Mouse (Mus musculus) kidney, embryonic 14.5 days (tissue): ENCODE measurements at regions not wholly inside any gene's neighbourhood (a gene's known extent, or its start where the extent isn't known, plus 50 kb on each side); places are given as distances from the start of the nearest gene placed in this dataset.
"Not testable (repeated sequence)": the region's sequence is repeated elsewhere in the genome, so short reads cannot be mapped to it uniquely, and the experiment has no call there.

Experiments used
- ATAC-seq: fragments of 200-750 bp; cut with Nextera tagmentation; 2 replicates; pipeline ENCODE4 v1.8.0; 2017; ENCODE audit warnings: moderate number of reproducible peaks, mild to moderate bottlenecking, moderate TSS enrichment, moderate library complexity; ENCODE audit not compliant: low FRiP score, low TSS enrichment
- H3K27ac ChIP-seq: fragments of 300-500 bp; sonication (generic); 2 replicates; pipeline ENCODE4 v1.5.1; 2014; ENCODE audit warnings: low read depth, mild to moderate bottlenecking, low read length, moderate library complexity, mixed read lengths
- H3K27me3 ChIP-seq: fragments of 300-500 bp; sonication (generic); 2 replicates; pipeline ENCODE4 v1.6.1; 2014; ENCODE audit warnings: mild to moderate bottlenecking, low read length; ENCODE audit not compliant: control insufficient read depth, insufficient read depth
- H3K36me3 ChIP-seq: fragments of 300-500 bp; sonication (generic); 2 replicates; pipeline ENCODE4 v1.6.1; 2014; ENCODE audit warnings: low read length, mixed read lengths; ENCODE audit not compliant: control insufficient read depth, insufficient read depth
- H3K4me1 ChIP-seq: fragments of 300-500 bp; sonication (generic); 2 replicates; pipeline ENCODE4 v1.6.1; 2014; ENCODE audit warnings: low read length, mixed read lengths; ENCODE audit not compliant: control insufficient read depth, insufficient read depth
- H3K4me2 ChIP-seq: fragments of 300-500 bp; sonication (generic); replicated peaks from 2 replicates; pipeline ENCODE4 v1.6.1; 2014; ENCODE audit warnings: low read depth, mild to moderate bottlenecking, low read length
- H3K4me3 ChIP-seq: fragments of 300-500 bp; sonication (generic); 2 replicates; pipeline ENCODE4 v1.5.1; 2014; ENCODE audit warnings: mild to moderate bottlenecking, low read length
- H3K9ac ChIP-seq: fragments of 300-500 bp; sonication (generic); 2 replicates; pipeline ENCODE4 v1.6.1; 2014; ENCODE audit warnings: low read depth, mild to moderate bottlenecking, low read length, moderate library complexity
- H3K9me3 ChIP-seq: fragments of 300-500 bp; sonication (generic); 2 replicates; pipeline ENCODE4 v1.6.1; 2016; ENCODE audit warnings: low read length; ENCODE audit not compliant: control insufficient read depth
- WGBS: fragments of 180-500 bp; shearing (Covaris S2); extraction: QIAGEN DNeasy Blood & Tissue Kit; methylation state at CpG from one replicate; pipeline ENCODE4 v1.1.7; 2014; 5-methylcytosine and 5-hydroxymethylcytosine counted together

DNA sequence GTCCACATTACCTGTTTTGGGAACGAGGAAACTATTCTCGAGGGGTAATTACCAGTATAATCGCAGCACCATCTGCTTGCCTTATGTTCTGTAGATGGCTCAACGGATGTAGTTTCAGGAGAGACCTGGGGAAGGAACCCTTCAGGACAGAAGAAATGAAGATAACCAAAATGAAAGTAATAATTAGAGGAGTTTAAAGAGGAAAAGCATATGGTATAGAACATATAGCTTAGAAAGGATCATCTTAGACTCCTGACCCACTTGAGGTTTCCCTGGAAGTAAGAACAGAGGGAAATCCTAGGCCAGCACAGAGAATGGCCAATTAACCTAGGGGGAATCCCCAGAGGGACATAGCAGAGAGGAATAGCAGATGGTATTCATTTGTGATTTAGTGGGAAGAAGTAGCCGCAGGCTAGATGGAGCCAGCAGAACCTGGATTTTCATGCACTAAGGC is 180.6 kb upstream of the Slc10a2 start:
- Histone ChIP-seq H3K9ac (no peak overlapping the region), H3K9me3 (no peaks in the 10 kb centered on the region), H3K4me3 (no peak overlapping the region), H3K27me3 (no peaks in the 10 kb centered on the region), H3K36me3 (no peaks in the 10 kb centered on the region), H3K27ac (no peak overlapping the region), H3K4me1 (no peaks in the 10 kb centered on the region), H3K4me2 (no peak overlapping the region)
- no peak for ATAC-seq
- 74% methylated on average over 5 of the region's 5 CpGs for WGBS

DNA sequence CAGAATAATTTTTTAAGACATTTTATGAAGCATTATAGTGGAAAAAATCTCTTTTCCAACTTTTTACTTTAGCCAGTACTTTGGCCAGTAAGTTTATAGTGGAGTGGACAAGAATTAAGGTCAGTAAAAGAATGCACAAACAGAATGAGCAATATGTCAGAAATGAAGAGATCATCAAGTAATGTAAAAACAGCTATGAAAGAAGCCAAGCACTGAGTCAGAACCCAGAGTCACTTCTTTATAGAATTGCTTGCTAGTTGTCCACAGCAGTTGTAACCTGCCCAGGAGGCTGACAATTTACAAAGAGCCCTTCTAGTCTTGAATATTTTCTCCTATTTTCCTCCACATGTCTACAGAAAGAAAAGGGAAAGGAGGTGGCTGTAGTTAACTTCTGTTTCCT is 178.6 kb upstream of the Slc10a2 start:
- no peak overlapping the region for H3K27ac ChIP-seq
- H3K27me3 ChIP-seq, result no peaks in the 10 kb centered on the region
- H3K4me1 ChIP-seq, result no peaks in the 10 kb centered on the region
- H3K4me3 ChIP-seq, result no peak overlapping the region
- no peak overlapping the region for H3K9ac ChIP-seq
- H3K4me2 ChIP-seq, result no peak overlapping the region
- ATAC-seq, result no peak
- H3K9me3 ChIP-seq, result no peaks in the 10 kb centered on the region
- no peaks in the 10 kb centered on the region for H3K36me3 ChIP-seq

DNA sequence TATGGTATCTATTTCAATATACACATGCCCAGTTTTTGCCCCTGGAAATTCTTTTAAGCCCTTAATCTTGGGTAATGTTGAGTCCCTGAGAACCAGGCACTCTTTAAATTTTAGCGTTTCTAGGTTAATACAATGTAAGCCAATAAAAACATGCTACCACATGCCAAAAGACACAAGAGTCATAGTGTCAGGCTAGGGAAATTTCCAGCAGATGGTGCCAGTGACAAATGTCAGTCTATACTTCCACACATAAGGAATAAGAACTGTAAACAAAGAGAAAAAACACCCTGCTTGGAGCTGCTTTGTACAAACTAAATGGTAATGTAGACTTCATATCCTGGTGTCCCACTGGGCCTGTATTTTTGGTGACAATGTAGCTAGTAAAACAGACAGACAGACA is 157.2 kb upstream of the Slc10a2 start:
- H3K27me3 ChIP-seq, result no peaks in the 10 kb centered on the region
- ATAC-seq, result no peak
- H3K36me3 ChIP-seq, result no peaks in the 10 kb centered on the region
- no peak overlapping the region for H3K4me3 ChIP-seq
- no peak overlapping the region for H3K27ac ChIP-seq
- H3K4me1 ChIP-seq, result no peaks in the 10 kb centered on the region
- no peak overlapping the region for H3K9ac ChIP-seq
- H3K9me3 ChIP-seq, result no peaks in the 10 kb centered on the region
- WGBS, result 63% methylated on average over 1 of the region's 1 CpGs
- no peak overlapping the region for H3K4me2 ChIP-seq

DNA sequence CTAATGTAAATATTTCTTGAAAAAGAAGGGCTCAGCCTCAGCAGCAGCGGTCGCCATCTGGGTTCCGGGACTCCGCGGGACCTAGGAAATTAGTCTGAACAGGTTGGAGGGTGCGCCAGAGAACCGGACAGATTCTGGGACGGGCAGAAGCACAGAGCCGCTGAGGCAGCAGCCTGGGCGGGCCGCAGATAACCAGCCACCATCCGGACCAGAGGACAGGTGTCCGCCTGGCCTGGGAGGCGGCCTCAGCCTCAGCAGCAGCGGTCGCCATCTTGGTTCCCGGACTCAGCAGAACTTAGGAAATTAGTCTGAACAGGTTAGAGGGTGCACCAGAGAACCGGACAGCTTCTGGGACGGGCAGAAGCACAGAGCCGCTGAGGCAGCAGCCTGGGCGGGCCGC is 136.7 kb upstream of the Slc10a2 start:
- not testable (repeated sequence) for H3K9ac ChIP-seq, H3K9me3 ChIP-seq, H3K4me3 ChIP-seq, H3K4me2 ChIP-seq, H3K36me3 ChIP-seq, H3K27ac ChIP-seq, ATAC-seq, H3K4me1 ChIP-seq, H3K27me3 ChIP-seq
- 95% methylated on average over 15 of the region's 22 CpGs for WGBS
